Mouse (Mus musculus): Measurements from ENCODE around the gene Fndc3a. TPM values are rescaled to one million over a fixed set of nuclear protein-coding genes. Genes with fewer than 3 reads are reported as not detected.

The Fndc3a gene
- polyA plus RNA-seq, 1 experiment, result 19.8 TPM

- Histone ChIP-seq H3K4me1 (ENCODE audit: control insufficient read depth, insufficient read depth, low read length) (no peaks in the 10 kb centered on the region), H3K27ac (ENCODE audit: control insufficient read depth, insufficient read depth, low read depth, low read length, poor library complexity) (no peak overlapping the region), H3K4me3 (replicated peaks; ENCODE audit: control insufficient read depth, low read depth, low read length) (no peak overlapping the region)
- 63% methylated on average over 5 of the region's 5 CpGs for WGBS
- TF ChIP-seq CTCF (IDR thresholded peaks at IDR 0.05; ENCODE audit: control insufficient read depth, insufficient read depth, low read length) (no peak), POLR2A (IDR thresholded peaks at IDR 0.05; ENCODE audit: borderline replicate concordance, control insufficient read depth, low read depth, low read length) (no peak)
Measured at GRCm38 (mm10) chr14:72558795-72559194, 151.0 kb downstream of the Fndc3a start.

DNA sequence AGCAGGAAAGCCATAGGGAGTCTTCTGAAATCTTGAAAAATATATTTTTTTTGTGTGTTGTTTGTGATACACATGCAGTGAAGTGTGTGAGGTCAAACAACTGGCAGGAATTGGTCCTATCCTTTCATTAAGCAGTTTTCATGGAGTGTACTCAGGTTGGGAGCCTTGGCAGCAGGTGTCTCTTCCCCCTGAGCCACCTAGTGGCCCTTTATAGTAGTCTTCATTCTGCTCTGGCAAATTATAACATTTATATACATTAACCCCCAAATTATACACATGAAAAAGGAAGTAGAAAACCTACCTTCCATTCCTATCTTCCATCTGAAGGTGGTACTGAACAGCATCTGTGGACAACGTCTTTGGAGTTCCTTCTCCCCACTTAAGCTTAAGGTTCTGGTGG, 154.0 kb downstream of the Fndc3a start:
- Histone ChIP-seq H3K4me1 (ENCODE audit: control insufficient read depth, insufficient read depth, low read length) (no peaks in the 10 kb centered on the region), H3K4me3 (replicated peaks; ENCODE audit: control insufficient read depth, low read depth, low read length) (no peak overlapping the region), H3K27ac (ENCODE audit: control insufficient read depth, insufficient read depth, low read depth, low read length, poor library complexity) (no peak overlapping the region)
- no peak for TF ChIP-seq CTCF (IDR thresholded peaks at IDR 0.05; ENCODE audit: control insufficient read depth, insufficient read depth, low read length)
- 61% methylated on average over 1 of the region's 1 CpGs for WGBS

DNA sequence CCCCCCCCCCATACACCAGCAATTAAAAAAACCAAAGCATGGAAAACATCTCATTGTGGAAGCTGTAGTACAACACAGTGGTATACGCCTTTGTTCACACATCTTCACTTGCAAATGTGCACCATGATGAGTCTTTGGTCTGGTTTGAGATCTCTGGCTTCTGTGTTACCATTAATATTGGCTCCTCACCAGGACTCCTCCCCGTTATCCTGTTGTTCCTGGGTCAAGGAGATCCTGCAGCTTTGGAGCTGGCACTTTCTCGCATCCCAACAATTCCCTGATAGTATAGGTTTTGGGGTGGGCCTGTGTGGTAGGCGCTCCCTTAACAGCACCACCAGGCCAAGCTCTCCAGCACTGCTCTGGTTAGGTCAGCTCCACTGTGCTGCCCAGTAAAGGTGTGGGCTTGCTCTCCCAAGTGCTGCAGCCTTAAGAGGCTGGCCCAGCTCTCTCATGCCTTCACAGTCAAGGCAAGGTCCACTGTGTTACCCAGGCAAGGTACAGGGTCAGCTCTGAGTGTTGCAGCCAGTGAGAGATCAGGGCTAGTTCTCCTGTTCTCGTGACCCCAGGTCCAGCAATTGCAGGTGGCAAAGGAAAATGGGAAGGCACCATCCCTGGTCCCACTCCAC, 173.3 kb downstream of the Fndc3a start:
- 89% methylated on average over 5 of the region's 5 CpGs for WGBS
- no peak for TF ChIP-seq CTCF (IDR thresholded peaks at IDR 0.05; ENCODE audit: control insufficient read depth, insufficient read depth, low read length)
- TF ChIP-seq POLR2A (IDR thresholded peaks at IDR 0.05; ENCODE audit: borderline replicate concordance, control insufficient read depth, low read depth, low read length), result no peak

DNA sequence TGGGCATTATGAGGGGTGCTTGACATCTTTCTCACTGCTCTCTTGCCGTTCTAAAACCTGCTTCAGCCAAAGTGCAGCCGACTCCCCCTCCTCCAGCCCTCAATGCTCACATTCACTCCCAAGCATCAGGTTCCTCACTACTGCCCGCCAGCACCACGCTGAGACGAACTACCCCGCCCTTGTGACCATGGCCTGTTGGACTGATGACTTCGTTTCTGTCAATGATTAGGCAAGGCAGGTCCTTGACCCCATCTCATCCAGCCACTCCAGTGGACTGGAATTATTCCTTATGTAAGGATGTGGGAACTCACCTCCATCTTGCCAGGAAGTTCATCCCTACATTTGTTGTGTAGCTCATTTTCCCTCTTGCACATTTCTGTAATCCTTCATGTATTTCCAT, 175.9 kb downstream of the Fndc3a start:
- 78% methylated on average over 7 of the region's 7 CpGs for WGBS
- no peak overlapping the region for H3K27ac ChIP-seq (ENCODE audit: control insufficient read depth, insufficient read depth, low read depth, low read length, poor library complexity)
- no peak overlapping the region for H3K4me3 ChIP-seq (replicated peaks; ENCODE audit: control insufficient read depth, low read depth, low read length)
- peaks cover 3% of the 10 kb centered on the region; the same call in 1 of the 2 replicates for H3K4me1 ChIP-seq (ENCODE audit: control insufficient read depth, insufficient read depth, low read length)
- no peak for TF ChIP-seq CTCF (IDR thresholded peaks at IDR 0.05; ENCODE audit: control insufficient read depth, insufficient read depth, low read length)
- TF ChIP-seq POLR2A (IDR thresholded peaks at IDR 0.05; ENCODE audit: borderline replicate concordance, control insufficient read depth, low read depth, low read length), result no peak

More for the DNA sequence above, 173.3 kb downstream of the Fndc3a start:
- Histone ChIP-seq H3K4me3 (replicated peaks; ENCODE audit: control insufficient read depth, low read depth, low read length) (no peak overlapping the region), H3K4me1 (ENCODE audit: control insufficient read depth, insufficient read depth, low read length) (peaks cover 3% of the 10 kb centered on the region; the same call in 1 of the 2 replicates), H3K27ac (ENCODE audit: control insufficient read depth, insufficient read depth, low read depth, low read length, poor library complexity) (no peak overlapping the region)

GRCm38 (mm10) chr14:72532028-72532917, 177.5 kb downstream of the Fndc3a start:
- peaks cover 3% of the 10 kb centered on the region; the same call in 1 of the 2 replicates for H3K4me1 ChIP-seq (ENCODE audit: control insufficient read depth, insufficient read depth, low read length)
- TF ChIP-seq CTCF (IDR thresholded peaks at IDR 0.05; ENCODE audit: control insufficient read depth, insufficient read depth, low read length) (no peak), POLR2A (IDR thresholded peaks at IDR 0.05; ENCODE audit: borderline replicate concordance, control insufficient read depth, low read depth, low read length) (no peak)
- H3K27ac ChIP-seq (ENCODE audit: control insufficient read depth, insufficient read depth, low read depth, low read length, poor library complexity), result no peak overlapping the region
- H3K4me3 ChIP-seq (replicated peaks; ENCODE audit: control insufficient read depth, low read depth, low read length), result no peak overlapping the region
- WGBS, result 4% methylated on average over 54 of the region's 54 CpGs

GRCm38 (mm10) chr14:72527126-72527525, 182.7 kb downstream of the Fndc3a start:
- 81% methylated on average over 1 of the region's 1 CpGs for WGBS
- no peak for TF ChIP-seq CTCF (IDR thresholded peaks at IDR 0.05; ENCODE audit: control insufficient read depth, insufficient read depth, low read length)
- no peak for TF ChIP-seq POLR2A (IDR thresholded peaks at IDR 0.05; ENCODE audit: borderline replicate concordance, control insufficient read depth, low read depth, low read length)

GRCm38 (mm10) chr14:72519561-72519960, 190.2 kb downstream of the Fndc3a start:
- no peak for TF ChIP-seq POLR2A (IDR thresholded peaks at IDR 0.05; ENCODE audit: borderline replicate concordance, control insufficient read depth, low read depth, low read length)
- TF ChIP-seq CTCF (IDR thresholded peaks at IDR 0.05; ENCODE audit: control insufficient read depth, insufficient read depth, low read length), result no peak
- Histone ChIP-seq H3K27ac (ENCODE audit: control insufficient read depth, insufficient read depth, low read depth, low read length, poor library complexity) (no peak overlapping the region), H3K4me1 (ENCODE audit: control insufficient read depth, insufficient read depth, low read length) (no peaks in the 10 kb centered on the region), H3K4me3 (replicated peaks; ENCODE audit: control insufficient read depth, low read depth, low read length) (no peak overlapping the region)
- 48% methylated on average over 2 of the region's 2 CpGs for WGBS

More at GRCm38 (mm10) chr14:72527126-72527525, 182.7 kb downstream of the Fndc3a start:
- Histone ChIP-seq H3K4me1 (ENCODE audit: control insufficient read depth, insufficient read depth, low read length) (no peaks in the 10 kb centered on the region), H3K4me3 (replicated peaks; ENCODE audit: control insufficient read depth, low read depth, low read length) (no peak overlapping the region), H3K27ac (ENCODE audit: control insufficient read depth, insufficient read depth, low read depth, low read length, poor library complexity) (no peak overlapping the region)

- TF ChIP-seq CTCF (IDR thresholded peaks at IDR 0.05; ENCODE audit: control insufficient read depth, insufficient read depth, low read length) (no peak), POLR2A (IDR thresholded peaks at IDR 0.05; ENCODE audit: borderline replicate concordance, control insufficient read depth, low read depth, low read length) (no peak)
- WGBS, result 64% methylated on average over 6 of the region's 6 CpGs
Measured at GRCm38 (mm10) chr14:72518786-72519185, 191.0 kb downstream of the Fndc3a start.

More at GRCm38 (mm10) chr14:72518786-72519185, 191.0 kb downstream of the Fndc3a start:
- Histone ChIP-seq H3K4me1 (ENCODE audit: control insufficient read depth, insufficient read depth, low read length) (no peaks in the 10 kb centered on the region), H3K4me3 (replicated peaks; ENCODE audit: control insufficient read depth, low read depth, low read length) (no peak overlapping the region), H3K27ac (ENCODE audit: control insufficient read depth, insufficient read depth, low read depth, low read length, poor library complexity) (no peak overlapping the region)

Data from bone marrow, adult 2 months (tissue).